23 mouse cellular contexts compared by ENCODE assay signal in genomic region chr7:109045876-109046275, GRCm38 (mm10). TPM values are rescaled to one million over a fixed set of nuclear protein-coding genes. Genes with fewer than 3 reads are reported as not detected.
DNase-seq lines count a peak whose midpoint lies in the region; ATAC-seq and TF ChIP-seq lines count a peak whose summit lies in the region.
"Had no signal": no experiment of that assay in that cellular context is flagged by ENCODE, and none has a peak within 500 bp of the region (broad histone marks: within the 10 kb centered on the region; RNA-seq: fewer than 3 reads in every experiment).

No protein-coding gene starts in this region.

- H3K4me2 ChIP-seq in intestine, postnatal 0 days (replicated peaks; ENCODE audit: low read depth): no peak overlapping the region
- no peak overlapping the region for H3K4me2 ChIP-seq in midbrain, embryonic 14.5 days (ENCODE audit: low read length)

- H3K4me1 ChIP-seq in intestine, postnatal 0 days (replicated peaks; ENCODE audit: control insufficient read depth, insufficient read depth, low read length): no peaks in the 10 kb centered on the region
- no peaks in the 10 kb centered on the region for H3K4me1 ChIP-seq in midbrain, embryonic 14.5 days (ENCODE audit: control insufficient read depth, insufficient read depth, low read length)

- no peaks in the 10 kb centered on the region for H3K9me3 ChIP-seq in intestine, postnatal 0 days (ENCODE audit: control insufficient read depth)
- no peaks in the 10 kb centered on the region for H3K9me3 ChIP-seq in midbrain, embryonic 14.5 days (ENCODE audit: control insufficient read depth, low read length)
- H3K9me3 ChIP-seq: G1E had no signal

- no peak for TF ChIP-seq CTCF in intestine, postnatal 0 days (IDR thresholded peaks at IDR 0.05; ENCODE audit: low read depth)

- no peak overlapping the region for H3K27ac ChIP-seq in intestine, postnatal 0 days (ENCODE audit: low read depth, low read length)
- no peak overlapping the region for H3K27ac ChIP-seq in midbrain, embryonic 14.5 days (replicated peaks; ENCODE audit: low read depth, low read length)

- H3K27me3 ChIP-seq in intestine, postnatal 0 days (replicated peaks; ENCODE audit: control insufficient read depth, insufficient read depth, low read length): no peaks in the 10 kb centered on the region
- H3K27me3 ChIP-seq in midbrain, embryonic 14.5 days (ENCODE audit: control insufficient read depth, insufficient read depth, low read length): no peaks in the 10 kb centered on the region

- intact Hi-C loops in heart, postnatal 36 days (cut with DNase I): no loop called here

- H3K9ac ChIP-seq in intestine, postnatal 0 days (ENCODE audit: low read depth, low read length): no peak overlapping the region
- H3K9ac ChIP-seq in midbrain, embryonic 14.5 days (replicated peaks; ENCODE audit: low read length): no peak overlapping the region

- WGBS in intestine, postnatal 0 days: 92% methylated on average over 2 of the region's 2 CpGs
- 97% methylated on average over 2 of the region's 2 CpGs for WGBS in midbrain, embryonic 14.5 days

- no peaks in the 10 kb centered on the region for H3K36me3 ChIP-seq in intestine, postnatal 0 days (ENCODE audit: control insufficient read depth, insufficient read depth)
- H3K36me3 ChIP-seq in midbrain, embryonic 14.5 days (ENCODE audit: control insufficient read depth, insufficient read depth, low read length): peaks cover 16% of the 10 kb centered on the region
- H3K36me3 ChIP-seq: G1E had no signal

- no peak overlapping the region for H3K4me3 ChIP-seq in intestine, postnatal 0 days (ENCODE audit: low read depth, low read length)
- H3K4me3 ChIP-seq in midbrain, embryonic 14.5 days (replicated peaks; ENCODE audit: low read depth, low read length): no peak overlapping the region

- peak; percentile 9 for DNase-seq in cerebellum, adult 9-11 months
- no peak for DNase-seq in cerebellum, postnatal 4 days (ENCODE audit: low spot score in 2 of 2)
- peak; percentile 23 for DNase-seq in heart, adult 11 months
- no peak for DNase-seq in heart, postnatal 36 days
- DNase-seq in fat pad, adult 2 months (ENCODE audit: extremely low read depth, low read depth, low spot score): peak; percentile 97
- DNase-seq in gonadal fat pad, adult 2 months (ENCODE audit: low read depth): peak; percentile 79
- DNase-seq in midbrain, embryonic 14.5 days: no peak
- DNase-seq: adrenal gland, adult 2 months; adrenal gland, adult 8-10 months; adrenal gland, postnatal 10 days; adrenal gland, postnatal 14 days; adrenal gland, postnatal 25 days; adrenal gland, postnatal 36 days; B cell, adult 2 months; cerebellum, adult 11 months; cerebellum, adult 11-12 months had no signal

- ATAC-seq in intestine, postnatal 0 days: no peak
- ATAC-seq in midbrain, embryonic 14.5 days (ENCODE audit: low FRiP score, low TSS enrichment): no peak
- ATAC-seq: activated CD4-positive, CD25-positive, alpha-beta regulatory T cell, adult 4 months; CD4-positive, CD25-positive, alpha-beta regulatory T cell, adult 4 months; Patski had no signal

RNA-seq across cellular contexts. Expression of gene Ric3, which starts 37.3 kb away (rescaled TPM):
- total RNA-seq in heart, postnatal 36 days (2021): under 1 TPM; 0.87 to 0.97 TPM
- polyA plus RNA-seq in gonadal fat pad, adult 2 months (2012; rRNA removed): 1.3 and 2.1 TPM in 2 replicates
- polyA plus RNA-seq in intestine, postnatal 0 days (2015; fragmentation: Nextera tagmentation; extraction: Ambion mirVana): 1.0 and 1.2 TPM in 2 replicates
- 33.6 and 36.1 TPM in 2 replicates for polyA plus RNA-seq in midbrain, embryonic 14.5 days (2014; fragmentation: Nextera tagmentation; extraction: Ambion mirVana)
- total RNA-seq: MEL had no signal
- polyA plus RNA-seq: C2C12, G1E had no signal

Comparison
In these comparisons a context has a peak if more than half of its experiments do, and no peak if none do; other contexts are left out.
1. DNase-seq: peak in cerebellum, adult 9-11 months (single experiment), heart, adult 11 months (single experiment), fat pad, adult 2 months (single experiment) and gonadal fat pad, adult 2 months (single experiment); none in cerebellum, postnatal 4 days (0 of 2), heart, postnatal 36 days (0 of 2) and midbrain, embryonic 14.5 days (single experiment).
2. RNA of gene Ric3, which starts 37.3 kb away (polyA plus RNA-seq): 33.6 to 36.1 TPM in midbrain, embryonic 14.5 days; 1.3 to 2.1 TPM in gonadal fat pad, adult 2 months and 1.0 to 1.2 TPM in intestine, postnatal 0 days; every median in the first group is over 10 times any median in the second.